Comparison of ENCODE assay signal across 10 mouse cellular contexts in genomic region chr15:27189699-27190098, GRCm38 (mm10).
DNase-seq lines count a peak whose midpoint lies in the region; ATAC-seq and TF ChIP-seq lines count a peak whose summit lies in the region.
"Had no signal": no experiment of that assay in that cellular context is flagged by ENCODE, and none has a peak within 500 bp of the region (broad histone marks: within the 10 kb centered on the region; RNA-seq: fewer than 3 reads in every experiment).

No protein-coding gene starts in this region.

- WGBS in forebrain, postnatal 0 days, result 43% methylated on average over 4 of the region's 4 CpGs
- WGBS in limb, embryonic 14.5 days, result 48% methylated on average over 4 of the region's 4 CpGs

- H3K9me3 ChIP-seq in forebrain, postnatal 0 days (ENCODE audit: low read length), result no peaks in the 10 kb centered on the region
- H3K9me3 ChIP-seq in limb, embryonic 14.5 days (ENCODE audit: control insufficient read depth, low read length), result no peaks in the 10 kb centered on the region
- H3K9me3 ChIP-seq: liver, embryonic 13.5 days; stomach, embryonic 15.5 days had no signal

- peak; percentile 36; the same call in 1 of the 2 replicates for ATAC-seq in forebrain, postnatal 0 days
- no peak for ATAC-seq in limb, embryonic 14.5 days (ENCODE audit: low FRiP score, low read depth)

- DNase-seq in testis, postnatal 10 days (ENCODE audit: low spot score), result peak; percentile 60
- DNase-seq in testis, postnatal 14 days (ENCODE audit: low spot score), result no peak
- peak; percentile 3 for DNase-seq in c-Kit-positive CD71-positive TER-119-positive erythroid progenitor cells, embryonic 14.5 days (ENCODE audit: low spot score)
- peak; percentile 79 for DNase-seq in forebrain, postnatal 0 days
- DNase-seq in kidney, adult 8-10 months, result peak; percentile 21 to 56
- DNase-seq in limb, embryonic 14.5 days (ENCODE audit: low spot score), result peak; percentile 85
- peak; percentile 28 for DNase-seq in retina, postnatal 7 days (ENCODE audit: low read depth, low spot score)
- no peak for DNase-seq in thymus, postnatal 36 days
- DNase-seq: liver, embryonic 13.5 days had no signal

- no peaks in the 10 kb centered on the region for H3K4me1 ChIP-seq in forebrain, postnatal 0 days (ENCODE audit: insufficient read depth)
- H3K4me1 ChIP-seq in limb, embryonic 14.5 days (ENCODE audit: control insufficient read depth, insufficient read depth, low read length), result no peaks in the 10 kb centered on the region
- H3K4me1 ChIP-seq: liver, embryonic 13.5 days; stomach, embryonic 15.5 days had no signal

- H3K4me2 ChIP-seq in forebrain, postnatal 0 days (ENCODE audit: low read depth), result no peak overlapping the region
- H3K4me2 ChIP-seq in limb, embryonic 14.5 days (replicated peaks; ENCODE audit: low read depth, low read length, severe bottlenecking), result no peak overlapping the region
- H3K4me2 ChIP-seq: liver, embryonic 13.5 days; stomach, embryonic 15.5 days had no signal

- no peak overlapping the region for H3K9ac ChIP-seq in forebrain, postnatal 0 days
- H3K9ac ChIP-seq in limb, embryonic 14.5 days (ENCODE audit: low read depth, low read length, severe bottlenecking), result no peak overlapping the region
- H3K9ac ChIP-seq: liver, embryonic 13.5 days; stomach, embryonic 15.5 days had no signal

- H3K27me3 ChIP-seq in forebrain, postnatal 0 days (ENCODE audit: insufficient read depth, low read length), result no peaks in the 10 kb centered on the region
- no peaks in the 10 kb centered on the region for H3K27me3 ChIP-seq in limb, embryonic 14.5 days (ENCODE audit: control insufficient read depth, insufficient read depth, low read length)
- H3K27me3 ChIP-seq: liver, embryonic 13.5 days; stomach, embryonic 15.5 days had no signal

- H3K36me3 ChIP-seq in forebrain, postnatal 0 days (ENCODE audit: insufficient read depth), result no peaks in the 10 kb centered on the region
- H3K36me3 ChIP-seq in limb, embryonic 14.5 days (ENCODE audit: control insufficient read depth, insufficient read depth, low read length), result no peaks in the 10 kb centered on the region
- H3K36me3 ChIP-seq: liver, embryonic 13.5 days; stomach, embryonic 15.5 days had no signal

- H3K4me3 ChIP-seq in forebrain, postnatal 0 days (ENCODE audit: low read depth, low read length), result no peak overlapping the region
- no peak overlapping the region for H3K4me3 ChIP-seq in limb, embryonic 14.5 days (replicated peaks; ENCODE audit: low read length)
- H3K4me3 ChIP-seq: liver, embryonic 13.5 days; stomach, embryonic 15.5 days had no signal

- no peak for TF ChIP-seq POLR2A in limb, embryonic 14.5 days (IDR thresholded peaks at IDR 0.05; ENCODE audit: borderline replicate concordance, extremely low read depth, insufficient read depth, insufficient read length)

- H3K27ac ChIP-seq in forebrain, postnatal 0 days (ENCODE audit: low read depth, low read length), result no peak overlapping the region
- H3K27ac ChIP-seq in limb, embryonic 14.5 days (replicated peaks; ENCODE audit: low read depth, low read length), result no peak overlapping the region
- H3K27ac ChIP-seq: liver, embryonic 13.5 days; stomach, embryonic 15.5 days had no signal

- peak; percentile 86 for TF ChIP-seq CTCF in forebrain, postnatal 0 days (IDR thresholded peaks at IDR 0.05; ENCODE audit: low read depth)

Comparison
In these comparisons a context has a peak if more than half of its experiments do, and no peak if none do; other contexts are left out.
1. DNase-seq: peak in testis, postnatal 10 days (single experiment), c-Kit-positive CD71-positive TER-119-positive erythroid progenitor cells, embryonic 14.5 days (single experiment), forebrain, postnatal 0 days (single experiment), kidney, adult 8-10 months (2 of 2), limb, embryonic 14.5 days (single experiment) and retina, postnatal 7 days (single experiment); none in testis, postnatal 14 days (single experiment) and thymus, postnatal 36 days (0 of 2).